Mouse (Mus musculus) inflammation-experienced regulatory T-cells, adult 6 months (primary cell): Measurements from ENCODE around the gene Dolpp1. TPM values are rescaled to one million over a fixed set of nuclear protein-coding genes. Genes with fewer than 3 reads are reported as not detected.
A peak's percentile ranks its signal among the peaks of the same experiment; 100 is the strongest.

Experiments used
- ATAC-seq: one replicate; pipeline ENCODE4 v1.8.0; 2017
- polyA plus RNA-seq, 3 experiments: library from polyadenylated mRNA; unstranded; fragments of 100-300 nt; shearing (Covaris generic); gene quantifications; one replicate each; pipeline ENCODE4 v1.2.1; 2017

Dolpp1 gene
- polyA plus RNA-seq, 3 experiments from 2014 or later: 17.5 to 21.0 (median 17.7) TPM

- no peak for ATAC-seq
Observed at GRCm38 (mm10) chr2:30379307-30379706, 12.7 kb upstream of the Dolpp1 start.

- no peak for ATAC-seq
Observed at GRCm38 (mm10) chr2:30380564-30381376, 11.3 kb upstream of the Dolpp1 start.

- ATAC-seq: no peak
Observed at GRCm38 (mm10) chr2:30381377-30381725, 10.7 kb upstream of the Dolpp1 start.

GRCm38 (mm10) chr2:30384814-30385213 is 7.2 kb upstream of the Dolpp1 start:
- ATAC-seq: no peak

- no peak for ATAC-seq
Observed at GRCm38 (mm10) chr2:30385591-30385990, 6.5 kb upstream of the Dolpp1 start.

- ATAC-seq: no peak
Observed at GRCm38 (mm10) chr2:30386913-30387312, 5.1 kb upstream of the Dolpp1 start.

- ATAC-seq: no peak
Observed at GRCm38 (mm10) chr2:30389000-30389399, 3.1 kb upstream of the Dolpp1 start.

GRCm38 (mm10) chr2:30392577-30393369 is 719 bp downstream of the Dolpp1 start:
- peak; percentile 20 for ATAC-seq

GRCm38 (mm10) chr2:30393370-30393656 is 1.3 kb downstream of the Dolpp1 start:
- no peak for ATAC-seq

- no peak for ATAC-seq
Observed at GRCm38 (mm10) chr2:30395757-30396156, 3.7 kb downstream of the Dolpp1 start.

GRCm38 (mm10) chr2:30396246-30396645 is 4.2 kb downstream of the Dolpp1 start:
- ATAC-seq: no peak

- ATAC-seq: no peak
Observed at GRCm38 (mm10) chr2:30397986-30398512, 6.0 kb downstream of the Dolpp1 start.

- ATAC-seq: no peak
Observed at GRCm38 (mm10) chr2:30399191-30400171, 7.4 kb downstream of the Dolpp1 start.

GRCm38 (mm10) chr2:30401581-30401980 is 9.5 kb downstream of the Dolpp1 start:
- no peak for ATAC-seq

GRCm38 (mm10) chr2:30402351-30402826 is 10.3 kb downstream of the Dolpp1 start:
- ATAC-seq: no peak

- ATAC-seq: no peak
Observed at GRCm38 (mm10) chr2:30402843-30403242, 10.8 kb downstream of the Dolpp1 start.

GRCm38 (mm10) chr2:30403870-30404269 is 11.8 kb downstream of the Dolpp1 start:
- no peak for ATAC-seq

- ATAC-seq: no peak
Observed at GRCm38 (mm10) chr2:30407221-30407620, 15.2 kb downstream of the Dolpp1 start.

- ATAC-seq: no peak
Observed at GRCm38 (mm10) chr2:30407778-30408177, 15.7 kb downstream of the Dolpp1 start.

- ATAC-seq: no peak
Observed at GRCm38 (mm10) chr2:30408452-30409100, 16.5 kb downstream of the Dolpp1 start.

GRCm38 (mm10) chr2:30409454-30410176 is 17.6 kb downstream of the Dolpp1 start:
- ATAC-seq: no peak
